Mouse (Mus musculus): ENCODE results near the gene Fat2.

DNA sequence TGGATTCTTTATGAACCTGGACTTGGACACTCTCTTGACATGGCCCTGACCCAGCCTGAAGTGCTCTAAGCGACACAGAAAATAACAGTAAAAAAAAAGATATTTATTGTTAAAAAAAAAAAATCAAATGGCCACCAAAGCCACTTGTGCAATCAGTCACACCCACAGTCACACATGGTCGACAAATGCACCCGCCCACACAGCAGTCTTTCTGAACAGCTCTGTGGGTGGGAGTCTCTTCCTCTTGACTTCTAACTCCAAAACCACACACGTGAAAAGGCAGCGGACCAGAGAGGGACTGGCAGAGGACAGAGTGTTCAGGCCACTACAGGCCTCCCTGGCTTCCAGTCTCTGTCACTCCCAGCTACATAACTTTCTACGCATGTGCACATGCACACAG, 85.8 kb downstream of the Fat2 start:
- no peak for TF ChIP-seq CTCF (IDR thresholded peaks at IDR 0.05; ENCODE audit: control insufficient read depth, insufficient read depth, low read length)
- no peak for TF ChIP-seq POLR2A (IDR thresholded peaks at IDR 0.05; ENCODE audit: borderline replicate concordance, control insufficient read depth, low read depth, low read length)
